Mouse (Mus musculus) CD4-positive naive resting alpha-beta T cell, adult 76 days (primary cell): ENCODE data around the gene Lpcat3. TPM values are rescaled to one million over a fixed set of nuclear protein-coding genes. Genes with fewer than 3 reads are reported as not detected.

Experiments used
- total RNA-seq: library from RNA; stranded (reverse); gene quantifications from one replicate; pipeline ENCODE4 v1.2.4, GENCODE M21; 2023

Gene Lpcat3
- total RNA-seq: 57.6 TPM

DNA sequence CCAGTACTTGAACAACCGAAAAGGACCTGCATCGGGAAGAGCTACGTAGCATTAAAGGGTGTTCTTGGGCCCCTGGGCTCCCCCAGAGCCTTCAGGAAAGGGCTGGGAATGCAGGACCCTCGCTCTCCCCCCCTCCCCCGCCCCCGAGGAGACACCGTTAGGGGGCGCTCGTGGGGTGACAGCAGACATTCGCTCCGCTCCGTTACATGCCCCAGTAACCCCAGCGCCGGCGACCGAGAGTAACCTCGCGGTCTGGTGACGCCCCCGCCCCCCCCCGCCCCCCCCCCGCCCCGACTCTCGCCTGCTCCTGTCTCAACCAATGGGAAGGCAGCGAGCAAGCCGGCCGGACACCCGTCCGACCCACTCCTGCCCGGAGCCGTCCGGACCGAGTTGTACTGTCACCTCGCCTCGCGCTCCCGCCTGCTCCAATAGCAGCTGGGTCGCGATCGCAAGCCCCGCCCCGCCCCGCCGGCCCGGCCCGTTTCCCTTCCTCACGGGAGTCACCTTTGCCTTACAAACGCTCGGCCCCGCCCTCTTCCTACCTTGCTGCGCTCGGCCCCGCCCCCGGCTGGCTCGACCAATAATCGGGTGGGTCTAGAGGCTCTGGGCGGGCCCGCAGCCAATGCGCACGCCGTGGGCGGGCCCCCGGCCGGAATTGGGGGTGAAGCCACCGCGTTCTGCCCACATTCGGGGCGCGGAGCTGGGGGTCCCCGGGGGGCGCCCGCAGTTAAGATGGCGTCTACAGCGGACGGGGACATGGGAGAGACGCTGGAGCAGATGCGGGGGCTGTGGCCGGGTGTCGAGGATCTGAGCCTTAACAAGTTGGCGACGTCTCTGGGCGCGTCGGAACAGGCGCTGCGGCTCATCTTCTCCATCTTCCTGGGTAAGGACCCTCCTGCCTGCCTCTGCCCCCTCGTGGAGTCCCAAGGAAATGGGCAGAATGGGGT lies at the start of gene Lpcat3:
Lpcat3 (plus strand) TSS at position 551 of the 947 bp plus-strand sequence.

DNA sequence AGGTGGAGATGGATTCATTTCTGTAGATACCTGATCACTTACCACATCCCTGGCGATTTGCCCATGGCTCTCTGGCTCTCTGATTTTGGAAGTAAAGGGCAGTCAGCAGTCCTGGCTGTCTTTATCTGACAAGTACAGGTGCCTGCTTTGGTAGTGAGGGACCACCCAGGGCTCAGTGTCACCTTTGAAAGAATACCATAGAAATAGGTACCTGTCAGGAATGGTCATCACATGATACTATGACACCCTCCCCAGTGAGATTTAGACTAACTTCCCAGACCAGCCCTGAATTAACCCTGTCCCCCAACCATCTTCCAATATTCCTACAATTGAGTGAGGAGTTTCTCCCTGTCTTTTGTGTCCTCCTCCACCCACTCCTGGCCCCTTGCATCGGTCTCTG lies 26.8 kb upstream of the Lpcat3 start, which contains the start of gene C1s2:
C1s2 (minus strand) TSS at position 101 of the 400 bp plus-strand sequence.

DNA sequence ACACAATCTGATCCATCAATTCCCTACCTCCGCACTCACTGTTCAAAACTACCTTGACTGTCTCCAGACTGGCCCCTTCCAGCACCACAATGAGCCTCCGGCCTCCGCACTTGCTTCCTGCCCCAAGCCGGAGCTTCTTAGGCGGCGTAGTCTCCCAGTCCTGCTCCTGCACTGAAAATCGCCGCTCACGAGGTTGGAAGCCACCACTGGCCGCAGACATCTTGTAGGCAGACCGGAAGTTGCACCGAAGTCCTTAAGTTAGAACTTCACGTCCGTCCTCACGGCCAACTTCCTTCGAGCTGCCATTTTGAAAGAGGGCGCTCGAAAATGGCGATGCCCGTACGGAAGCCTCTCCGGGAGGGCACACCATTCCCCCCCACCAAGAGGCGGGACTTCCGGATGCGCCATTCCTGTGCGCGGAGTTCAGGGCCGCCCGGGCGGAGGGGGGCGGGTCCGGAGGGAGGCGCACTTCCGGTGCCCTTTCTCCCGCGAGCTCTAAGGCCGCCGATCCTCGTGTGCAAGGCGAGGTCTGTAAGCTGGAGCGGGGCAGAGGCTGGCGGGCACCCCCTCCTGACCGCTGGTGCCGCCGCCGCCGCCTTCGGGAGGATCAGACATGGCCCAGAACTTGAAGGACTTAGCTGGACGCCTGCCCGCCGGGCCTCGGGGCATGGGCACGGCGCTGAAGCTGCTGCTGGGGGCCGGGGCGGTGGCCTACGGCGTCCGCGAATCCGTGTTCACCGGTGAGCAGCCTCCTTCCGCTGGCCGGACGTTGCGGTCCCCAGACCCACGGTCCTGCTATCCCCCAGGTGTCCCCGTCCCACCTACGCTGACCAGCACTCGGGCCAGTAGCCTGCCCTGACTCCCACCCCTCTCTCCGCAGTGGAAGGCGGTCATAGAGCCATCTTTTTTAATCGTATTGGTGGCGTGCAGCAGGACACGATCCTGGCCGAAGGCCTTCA lies 49.3 kb downstream of the Lpcat3 start, which contains the start of the genes Emg1 and Phb2:
Emg1 (minus strand) TSS at position 355 of the 959 bp plus-strand sequence.
Phb2 (plus strand) TSS at position 513 of the 959 bp plus-strand sequence.

DNA sequence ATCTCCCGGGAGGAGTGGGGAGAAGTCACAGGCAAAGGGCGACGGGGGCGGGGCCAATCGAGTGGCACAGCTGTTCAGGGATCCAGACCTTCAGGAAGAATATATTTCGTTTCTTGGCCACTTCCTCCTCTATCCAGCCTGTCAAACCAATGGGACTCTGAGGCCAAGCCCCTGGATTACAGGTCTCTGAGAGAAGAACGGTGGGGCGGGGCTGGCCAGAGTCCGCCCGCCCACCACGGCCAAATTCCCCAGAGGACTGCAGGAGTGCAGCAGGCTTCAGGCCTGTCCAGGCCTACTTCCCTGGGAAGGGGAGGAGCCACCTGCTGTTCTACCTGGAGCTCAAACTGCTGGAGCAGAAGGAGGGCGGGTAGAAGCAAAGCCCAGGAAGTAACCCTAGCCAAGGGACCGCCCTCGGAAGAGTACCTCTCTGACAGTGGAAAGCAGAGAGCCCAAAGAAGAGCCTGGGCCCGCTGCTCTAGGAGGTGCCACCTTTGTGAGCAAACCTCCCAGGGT lies 75.7 kb downstream of the Lpcat3 start, which contains the start of gene Ptpn6:
Ptpn6 (minus strand) TSS at position 204 of the 513 bp plus-strand sequence.

DNA sequence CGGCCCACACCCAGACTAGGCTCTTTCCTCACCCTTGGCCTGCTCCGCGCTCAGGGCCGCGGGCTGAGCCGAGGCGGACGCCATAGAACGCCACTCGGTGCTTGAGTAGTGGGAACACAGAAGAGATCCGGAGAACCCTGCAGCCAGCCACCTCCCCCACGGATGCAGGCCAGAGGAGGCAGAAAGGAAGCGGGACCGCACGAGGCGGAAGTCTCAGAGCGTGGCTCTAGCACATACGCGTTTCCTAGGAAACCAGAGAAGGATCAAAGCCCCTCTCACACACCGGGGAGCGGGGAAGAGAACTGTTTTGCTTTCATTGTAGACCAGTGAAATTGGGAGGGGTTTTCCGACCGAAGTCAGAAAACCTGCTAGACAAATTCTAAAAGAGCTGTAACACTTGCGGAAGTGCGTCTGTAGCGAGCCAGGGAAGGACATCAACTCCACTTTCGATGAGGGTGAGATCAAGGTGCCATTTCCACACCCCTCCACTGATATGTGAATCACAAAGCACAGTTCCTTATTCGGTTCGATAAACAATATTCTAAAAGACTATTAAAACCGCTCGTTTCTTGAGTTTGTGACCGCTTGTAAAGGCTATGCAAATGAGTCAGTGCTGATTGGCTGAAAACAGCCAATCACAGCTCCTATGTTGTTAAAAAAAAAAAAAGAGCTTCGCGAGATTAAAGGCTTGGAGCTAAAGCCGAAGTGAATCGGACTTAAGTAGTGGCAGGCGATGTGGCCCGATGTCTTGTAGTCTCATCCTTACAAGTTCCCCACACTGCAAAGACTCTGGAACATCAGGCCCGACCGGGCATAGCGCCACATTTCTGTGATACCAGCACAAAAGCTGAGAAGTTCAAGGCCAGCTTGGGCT lies 78.3 kb downstream of the Lpcat3 start, which contains the start of gene Grcc10:
Grcc10 (minus strand) TSS at position 487 of the 874 bp plus-strand sequence.

Other genes with a start within 250 kb of the Lpcat3 start
- gene Pex5, start 248.0 kb upstream of the Lpcat3 start, total RNA-seq: 78.8 TPM
- gene Clstn3, start 198.2 kb upstream of the Lpcat3 start, total RNA-seq: 63.9 TPM
- gene C1rl, start 169.9 kb upstream of the Lpcat3 start, total RNA-seq: not detected
- not detected for gene C1ra, start 150.6 kb upstream of the Lpcat3 start, total RNA-seq
- gene C1s1, start 120.7 kb upstream of the Lpcat3 start, total RNA-seq: not detected
- gene C1rb, start 92.7 kb upstream of the Lpcat3 start, total RNA-seq: 0.38 TPM
- not detected for gene C1s2, start 26.9 kb upstream of the Lpcat3 start, total RNA-seq
- 163 TPM for gene Emg1, start 49.2 kb downstream of the Lpcat3 start, total RNA-seq
- 127 TPM for gene Phb2, start 49.3 kb downstream of the Lpcat3 start, total RNA-seq
- gene Ptpn6, start 75.7 kb downstream of the Lpcat3 start, total RNA-seq: 175 TPM
- 222 TPM for gene Grcc10, start 78.3 kb downstream of the Lpcat3 start, total RNA-seq
- 1.9 TPM for gene Gm45234, start 93.0 kb downstream of the Lpcat3 start, total RNA-seq
- gene Atn1, start 93.5 kb downstream of the Lpcat3 start, total RNA-seq: 151 TPM
- gene Eno2, start 106.6 kb downstream of the Lpcat3 start, total RNA-seq: 2.5 TPM
- gene Lrrc23, start 116.7 kb downstream of the Lpcat3 start, total RNA-seq: 10.3 TPM
- gene Spsb2, start 145.6 kb downstream of the Lpcat3 start, total RNA-seq: 3.4 TPM
- gene Tpi1, start 151.3 kb downstream of the Lpcat3 start, total RNA-seq: 25.6 TPM
- gene Usp5, start 166.5 kb downstream of the Lpcat3 start, total RNA-seq: 61.8 TPM
- 4.2 TPM for gene Cdca3, start 166.5 kb downstream of the Lpcat3 start, total RNA-seq
- gene Gnb3, start 177.2 kb downstream of the Lpcat3 start, total RNA-seq: not detected
- gene P3h3, start 194.7 kb downstream of the Lpcat3 start, total RNA-seq: not detected
- 0.82 TPM for gene Gpr162, start 201.0 kb downstream of the Lpcat3 start, total RNA-seq
- 401 TPM for gene Cd4, start 225.2 kb downstream of the Lpcat3 start, total RNA-seq
- gene Lag3, start 248.7 kb downstream of the Lpcat3 start, total RNA-seq: 2.6 TPM